Mouse (Mus musculus): ENCODE measurements around the gene Liph. TPM values are rescaled to one million over a fixed set of nuclear protein-coding genes. Genes with fewer than 3 reads are reported as not detected.

Liph gene
- polyA plus RNA-seq, 1 experiment from 2014 or later = 39.0 TPM

DNA sequence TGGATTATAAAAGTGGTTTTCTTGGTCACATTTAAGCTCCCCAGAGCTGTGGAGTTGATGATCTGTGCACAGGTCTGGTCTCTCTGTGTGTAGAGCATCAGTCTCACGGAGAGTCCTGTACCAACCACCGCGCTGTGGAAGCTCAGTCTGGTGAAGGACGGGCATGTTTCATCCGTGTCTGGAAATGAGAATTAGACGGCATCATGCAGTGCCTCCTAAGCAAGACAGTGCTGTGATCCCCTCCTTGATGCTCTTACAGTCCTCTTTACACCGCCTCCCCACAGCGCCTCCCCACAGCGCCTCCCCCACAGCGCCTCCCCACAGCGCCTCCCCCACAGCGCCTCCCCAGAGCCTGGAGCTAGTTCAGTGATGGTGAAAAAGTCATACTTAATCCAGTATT lies 11.4 kb downstream of the Liph start:
- ATAC-seq = no peak
- no peak overlapping the region for H3K9ac ChIP-seq (ENCODE audit: low read depth, low read length)
- 86% methylated on average over 12 of the region's 12 CpGs for WGBS
- no peak overlapping the region for H3K27ac ChIP-seq (ENCODE audit: low read length)
- no peak overlapping the region for H3K4me2 ChIP-seq (ENCODE audit: low read depth, low read length)
- no peak overlapping the region for H3K4me3 ChIP-seq (ENCODE audit: low read length)
- H3K4me1 ChIP-seq (ENCODE audit: control insufficient read depth, insufficient read depth, low read length) = peaks cover 6% of the 10 kb centered on the region
- no peaks in the 10 kb centered on the region for H3K27me3 ChIP-seq (replicated peaks; ENCODE audit: control insufficient read depth, insufficient read depth, low read length)
- no peaks in the 10 kb centered on the region; the same call in 1 of the 2 replicates for H3K9me3 ChIP-seq (ENCODE audit: control insufficient read depth, low read length)
- no peaks in the 10 kb centered on the region for H3K36me3 ChIP-seq (ENCODE audit: control insufficient read depth, insufficient read depth, low read length)

DNA sequence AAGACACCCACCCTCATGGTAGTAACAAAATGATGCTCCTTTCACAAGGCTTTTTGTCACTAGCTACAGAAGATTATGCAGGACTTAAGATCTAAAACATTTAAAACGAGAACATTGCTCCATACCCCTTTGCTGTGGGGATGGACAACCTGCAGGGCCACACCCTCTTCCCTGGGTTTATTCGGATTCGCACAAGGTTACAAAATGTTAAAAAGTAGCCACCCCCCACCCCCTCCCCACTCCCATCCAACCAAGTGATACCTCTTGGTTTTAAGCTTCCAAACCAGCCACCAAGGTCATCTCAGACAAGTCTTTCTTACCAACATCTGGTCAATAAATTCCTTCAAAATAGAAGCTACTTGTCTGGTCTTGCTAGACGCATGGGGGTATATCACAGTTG lies 11.9 kb downstream of the Liph start:
- no peak overlapping the region for H3K4me2 ChIP-seq (ENCODE audit: low read depth, low read length)
- no peak for ATAC-seq
- no peak overlapping the region for H3K9ac ChIP-seq (ENCODE audit: low read depth, low read length)
- 91% methylated on average over 4 of the region's 4 CpGs for WGBS
- no peaks in the 10 kb centered on the region for H3K36me3 ChIP-seq (ENCODE audit: control insufficient read depth, insufficient read depth, low read length)
- H3K9me3 ChIP-seq (ENCODE audit: control insufficient read depth, low read length) = no peaks in the 10 kb centered on the region; the same call in 1 of the 2 replicates
- peaks cover 4% of the 10 kb centered on the region for H3K4me1 ChIP-seq (ENCODE audit: control insufficient read depth, insufficient read depth, low read length)
- no peak overlapping the region for H3K27ac ChIP-seq (ENCODE audit: low read length)
- H3K27me3 ChIP-seq (replicated peaks; ENCODE audit: control insufficient read depth, insufficient read depth, low read length) = no peaks in the 10 kb centered on the region
- H3K4me3 ChIP-seq (ENCODE audit: low read length) = no peak overlapping the region

GRCm38 (mm10) chr16:21983146-21983545 lies 12.3 kb downstream of the Liph start:
- Histone ChIP-seq H3K27ac (ENCODE audit: low read length) (no peak overlapping the region), H3K4me3 (ENCODE audit: low read length) (no peak overlapping the region)
- no peak for ATAC-seq

GRCm38 (mm10) chr16:21977347-21977746 lies 18.1 kb downstream of the Liph start:
- Histone ChIP-seq H3K4me1 (ENCODE audit: control insufficient read depth, insufficient read depth, low read length) (no peaks in the 10 kb centered on the region), H3K36me3 (ENCODE audit: control insufficient read depth, insufficient read depth, low read length) (no peaks in the 10 kb centered on the region), H3K4me2 (ENCODE audit: low read depth, low read length) (no peak overlapping the region), H3K27ac (ENCODE audit: low read length) (no peak overlapping the region), H3K4me3 (ENCODE audit: low read length) (no peak overlapping the region), H3K9ac (ENCODE audit: low read depth, low read length) (no peak overlapping the region), H3K9me3 (ENCODE audit: control insufficient read depth, low read length) (no peaks in the 10 kb centered on the region; the same call in 1 of the 2 replicates), H3K27me3 (replicated peaks; ENCODE audit: control insufficient read depth, insufficient read depth, low read length) (no peaks in the 10 kb centered on the region)
- WGBS = 69% methylated on average over 5 of the region's 5 CpGs
- ATAC-seq = no peak

More at GRCm38 (mm10) chr16:21983146-21983545, 12.3 kb downstream of the Liph start:
- H3K9ac ChIP-seq (ENCODE audit: low read depth, low read length) = no peak overlapping the region
- H3K27me3 ChIP-seq (replicated peaks; ENCODE audit: control insufficient read depth, insufficient read depth, low read length) = no peaks in the 10 kb centered on the region
- WGBS = 94% methylated on average over 9 of the region's 9 CpGs
- peaks cover 2% of the 10 kb centered on the region for H3K4me1 ChIP-seq (ENCODE audit: control insufficient read depth, insufficient read depth, low read length)
- H3K9me3 ChIP-seq (ENCODE audit: control insufficient read depth, low read length) = no peaks in the 10 kb centered on the region; the same call in 1 of the 2 replicates
- no peaks in the 10 kb centered on the region for H3K36me3 ChIP-seq (ENCODE audit: control insufficient read depth, insufficient read depth, low read length)
- H3K4me2 ChIP-seq (ENCODE audit: low read depth, low read length) = no peak overlapping the region

DNA sequence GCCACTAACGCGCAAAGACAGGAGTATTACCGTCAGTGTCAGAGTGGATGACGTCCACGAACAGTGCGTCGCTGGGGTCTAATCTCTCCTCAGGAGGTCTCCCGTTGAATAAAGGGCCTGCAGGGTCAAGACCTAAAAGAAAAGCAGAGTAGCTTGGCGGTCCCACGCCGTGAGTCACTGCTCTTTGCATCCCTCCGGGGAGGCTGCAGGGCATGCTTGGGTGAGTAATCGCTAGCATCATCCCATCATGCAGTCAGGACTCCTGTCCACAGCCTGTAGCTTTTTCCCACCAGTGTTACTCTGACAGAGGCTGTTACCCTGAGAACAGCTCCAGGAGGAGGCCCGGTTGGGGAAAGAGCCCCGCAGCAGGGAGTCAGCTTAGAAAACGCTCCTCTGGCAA lies 19.3 kb downstream of the Liph start:
- no peak overlapping the region for H3K27ac ChIP-seq (ENCODE audit: low read length)
- H3K9me3 ChIP-seq (ENCODE audit: control insufficient read depth, low read length) = no peaks in the 10 kb centered on the region
- no peak for ATAC-seq
- WGBS = 10% methylated on average over 16 of the region's 16 CpGs
- no peak overlapping the region for H3K4me3 ChIP-seq (ENCODE audit: low read length)
- no peaks in the 10 kb centered on the region for H3K36me3 ChIP-seq (ENCODE audit: control insufficient read depth, insufficient read depth, low read length)
- H3K27me3 ChIP-seq (replicated peaks; ENCODE audit: control insufficient read depth, insufficient read depth, low read length) = no peaks in the 10 kb centered on the region
- no peak overlapping the region for H3K9ac ChIP-seq (ENCODE audit: low read depth, low read length)
- no peaks in the 10 kb centered on the region for H3K4me1 ChIP-seq (ENCODE audit: control insufficient read depth, insufficient read depth, low read length)
- H3K4me2 ChIP-seq (ENCODE audit: low read depth, low read length) = no peak overlapping the region

DNA sequence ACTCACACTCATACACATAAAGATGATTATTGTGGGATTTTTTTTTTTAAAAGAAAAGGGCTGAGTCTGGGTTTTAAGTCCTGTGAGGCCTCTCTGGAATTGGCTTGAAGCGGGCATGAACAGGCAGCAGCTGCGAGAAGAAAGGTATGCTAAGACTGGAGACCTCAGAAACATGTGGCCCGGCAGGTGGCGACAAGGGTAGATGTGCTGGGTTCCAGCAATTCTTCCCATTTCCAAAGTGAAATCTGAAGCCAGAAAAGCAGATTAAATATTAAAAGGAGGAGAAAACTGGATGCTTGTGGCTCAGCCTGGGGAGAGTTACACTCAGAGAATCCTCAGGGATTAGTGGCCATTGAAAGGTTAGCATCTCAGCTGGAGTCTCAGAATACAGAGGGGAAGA lies 24.0 kb downstream of the Liph start:
- H3K9me3 ChIP-seq (ENCODE audit: control insufficient read depth, low read length) = no peaks in the 10 kb centered on the region
- 73% methylated on average over 4 of the region's 4 CpGs for WGBS
- H3K4me2 ChIP-seq (ENCODE audit: low read depth, low read length) = no peak overlapping the region
- H3K9ac ChIP-seq (ENCODE audit: low read depth, low read length) = no peak overlapping the region
- H3K36me3 ChIP-seq (ENCODE audit: control insufficient read depth, insufficient read depth, low read length) = no peaks in the 10 kb centered on the region
- H3K4me3 ChIP-seq (ENCODE audit: low read length) = no peak overlapping the region
- H3K4me1 ChIP-seq (ENCODE audit: control insufficient read depth, insufficient read depth, low read length) = no peaks in the 10 kb centered on the region
- ATAC-seq = no peak
- H3K27me3 ChIP-seq (replicated peaks; ENCODE audit: control insufficient read depth, insufficient read depth, low read length) = no peaks in the 10 kb centered on the region
- H3K27ac ChIP-seq (ENCODE audit: low read length) = no peak overlapping the region

DNA sequence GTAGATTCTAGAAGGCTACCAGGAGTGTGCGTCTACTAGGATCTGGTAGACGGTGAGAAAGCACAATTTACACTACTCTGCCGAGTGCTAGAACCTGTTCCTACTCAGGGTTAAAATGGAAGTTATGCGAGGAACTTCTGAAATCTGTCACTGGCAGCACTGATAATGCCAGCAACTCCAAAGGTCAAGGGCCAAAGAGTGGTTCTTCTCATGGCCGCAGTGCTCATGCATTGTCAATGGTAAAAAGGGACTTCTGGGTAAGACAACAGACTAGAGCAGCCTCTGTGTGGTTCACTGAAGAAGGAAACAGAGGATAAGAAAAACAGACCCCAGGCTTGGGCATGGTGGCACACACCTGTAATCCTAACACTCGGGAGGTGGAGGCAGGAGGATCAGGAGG lies 24.9 kb downstream of the Liph start:
- WGBS = 68% methylated on average over 6 of the region's 6 CpGs
- H3K4me3 ChIP-seq (ENCODE audit: low read length) = no peak overlapping the region
- no peak for ATAC-seq

DNA sequence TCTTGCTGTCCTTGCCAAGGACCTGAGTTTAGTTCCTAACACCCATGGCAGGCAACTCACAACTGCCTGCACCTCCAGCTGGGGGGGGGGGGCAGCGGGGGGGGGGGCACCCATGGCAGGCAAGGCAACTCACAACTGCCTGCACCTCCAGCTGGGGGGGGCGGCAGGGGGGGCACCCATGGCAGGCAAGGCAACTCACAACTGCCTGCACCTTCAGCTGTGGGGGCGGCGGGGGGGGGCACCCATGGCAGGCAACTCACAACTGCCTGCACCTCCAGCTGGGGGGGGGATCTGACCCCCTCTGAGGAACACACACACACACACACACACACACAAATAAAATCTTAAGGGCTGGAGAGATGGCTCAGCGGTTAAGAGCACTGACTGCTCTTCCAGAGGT lies 25.6 kb downstream of the Liph start:
- no peaks in the 10 kb centered on the region for H3K4me1 ChIP-seq (ENCODE audit: control insufficient read depth, insufficient read depth, low read length)
- no peaks in the 10 kb centered on the region for H3K9me3 ChIP-seq (ENCODE audit: control insufficient read depth, low read length)
- no peaks in the 10 kb centered on the region for H3K27me3 ChIP-seq (replicated peaks; ENCODE audit: control insufficient read depth, insufficient read depth, low read length)
- no peak overlapping the region for H3K9ac ChIP-seq (ENCODE audit: low read depth, low read length)
- H3K4me2 ChIP-seq (ENCODE audit: low read depth, low read length) = no peak overlapping the region
- H3K4me3 ChIP-seq (ENCODE audit: low read length) = no peak overlapping the region
- 86% methylated on average over 5 of the region's 5 CpGs for WGBS
- H3K36me3 ChIP-seq (ENCODE audit: control insufficient read depth, insufficient read depth, low read length) = no peaks in the 10 kb centered on the region
- H3K27ac ChIP-seq (ENCODE audit: low read length) = no peak overlapping the region
- ATAC-seq = no peak

More for the DNA sequence above, 24.9 kb downstream of the Liph start:
- H3K27ac ChIP-seq (ENCODE audit: low read length) = no peak overlapping the region
- H3K27me3 ChIP-seq (replicated peaks; ENCODE audit: control insufficient read depth, insufficient read depth, low read length) = no peaks in the 10 kb centered on the region
- no peaks in the 10 kb centered on the region for H3K36me3 ChIP-seq (ENCODE audit: control insufficient read depth, insufficient read depth, low read length)
- no peaks in the 10 kb centered on the region for H3K4me1 ChIP-seq (ENCODE audit: control insufficient read depth, insufficient read depth, low read length)
- H3K9me3 ChIP-seq (ENCODE audit: control insufficient read depth, low read length) = no peaks in the 10 kb centered on the region
- H3K4me2 ChIP-seq (ENCODE audit: low read depth, low read length) = no peak overlapping the region
- H3K9ac ChIP-seq (ENCODE audit: low read depth, low read length) = no peak overlapping the region

GRCm38 (mm10) chr16:21965576-21965975 lies 29.9 kb downstream of the Liph start:
- Histone ChIP-seq H3K4me3 (ENCODE audit: low read length) (no peak overlapping the region), H3K4me1 (ENCODE audit: control insufficient read depth, insufficient read depth, low read length) (peaks cover 5% of the 10 kb centered on the region; the same call in 1 of the 2 replicates), H3K36me3 (ENCODE audit: control insufficient read depth, insufficient read depth, low read length) (no peaks in the 10 kb centered on the region)

GRCm38 (mm10) chr16:21955591-21955990 lies 39.9 kb downstream of the Liph start:
- no peak overlapping the region for H3K4me3 ChIP-seq (ENCODE audit: low read length)
- H3K27ac ChIP-seq (ENCODE audit: low read length) = no peak overlapping the region
- H3K27me3 ChIP-seq (replicated peaks; ENCODE audit: control insufficient read depth, insufficient read depth, low read length) = no peaks in the 10 kb centered on the region
- peaks cover 3% of the 10 kb centered on the region; the same call in 1 of the 2 replicates for H3K36me3 ChIP-seq (ENCODE audit: control insufficient read depth, insufficient read depth, low read length)
- H3K4me1 ChIP-seq (ENCODE audit: control insufficient read depth, insufficient read depth, low read length) = no peaks in the 10 kb centered on the region
- no peak for ATAC-seq
- no peak overlapping the region for H3K4me2 ChIP-seq (ENCODE audit: low read depth, low read length)
- H3K9me3 ChIP-seq (ENCODE audit: control insufficient read depth, low read length) = no peaks in the 10 kb centered on the region
- H3K9ac ChIP-seq (ENCODE audit: low read depth, low read length) = no peak overlapping the region
- WGBS = 86% methylated on average over 12 of the region's 12 CpGs

More at GRCm38 (mm10) chr16:21965576-21965975, 29.9 kb downstream of the Liph start:
- Histone ChIP-seq H3K9me3 (ENCODE audit: control insufficient read depth, low read length) (no peaks in the 10 kb centered on the region), H3K4me2 (ENCODE audit: low read depth, low read length) (no peak overlapping the region), H3K9ac (ENCODE audit: low read depth, low read length) (no peak overlapping the region), H3K27me3 (replicated peaks; ENCODE audit: control insufficient read depth, insufficient read depth, low read length) (no peaks in the 10 kb centered on the region), H3K27ac (ENCODE audit: low read length) (no peak overlapping the region)
- no peak for ATAC-seq
- 73% methylated on average over 3 of the region's 3 CpGs for WGBS
